Mouse (Mus musculus) retina, adult 2 months (tissue): Measurements from ENCODE around the gene Fam53b.

Experiments
- DNase-seq: peaks from one replicate; pipeline ENCODE4 v3.0.0-alpha.2; 2012; ENCODE audit warnings: low read depth, low spot score

Gene Fam53b

GRCm38 (mm10) chr7:132810879-132811278 lies 2.8 kb downstream of the Fam53b start:
- DNase-seq: peak; percentile 76

- DNase-seq: no peak
These were observed 3.3 kb downstream of the Fam53b start for GRCm38 (mm10) chr7:132810368-132810767.

- no peak for DNase-seq
These were observed 4.0 kb downstream of the Fam53b start for GRCm38 (mm10) chr7:132809721-132810120.

- no peak for DNase-seq
These were observed 4.6 kb downstream of the Fam53b start for GRCm38 (mm10) chr7:132808841-132809682.

GRCm38 (mm10) chr7:132808051-132808796 lies 5.5 kb downstream of the Fam53b start:
- no peak for DNase-seq

- DNase-seq: no peak
These were observed 6.5 kb downstream of the Fam53b start for GRCm38 (mm10) chr7:132806926-132807857.

- DNase-seq: no peak
These were observed 7.4 kb downstream of the Fam53b start for GRCm38 (mm10) chr7:132806286-132806685.

- no peak for DNase-seq
These were observed 8.7 kb downstream of the Fam53b start for GRCm38 (mm10) chr7:132804951-132805350.

GRCm38 (mm10) chr7:132804461-132804860 lies 9.2 kb downstream of the Fam53b start:
- DNase-seq: no peak

- DNase-seq: no peak
These were observed 9.7 kb downstream of the Fam53b start for GRCm38 (mm10) chr7:132803962-132804361.

GRCm38 (mm10) chr7:132803336-132803735 lies 10.3 kb downstream of the Fam53b start:
- no peak for DNase-seq

- DNase-seq: no peak
These were observed 11.0 kb downstream of the Fam53b start for GRCm38 (mm10) chr7:132802691-132803090.

- DNase-seq: no peak
These were observed 11.6 kb downstream of the Fam53b start for GRCm38 (mm10) chr7:132802066-132802465.

- no peak for DNase-seq
These were observed 12.2 kb downstream of the Fam53b start for GRCm38 (mm10) chr7:132801509-132801908.

GRCm38 (mm10) chr7:132800868-132801267 lies 12.8 kb downstream of the Fam53b start:
- DNase-seq: no peak

GRCm38 (mm10) chr7:132799119-132800016 lies 14.3 kb downstream of the Fam53b start:
- DNase-seq: no peak

- no peak for DNase-seq
These were observed 18.5 kb downstream of the Fam53b start for GRCm38 (mm10) chr7:132795141-132795540.

GRCm38 (mm10) chr7:132793467-132793866 lies 20.2 kb downstream of the Fam53b start:
- no peak for DNase-seq

- DNase-seq: no peak
These were observed 23.1 kb downstream of the Fam53b start for GRCm38 (mm10) chr7:132790447-132791219.

- no peak for DNase-seq
These were observed 24.9 kb downstream of the Fam53b start for GRCm38 (mm10) chr7:132788826-132789225.
